Mouse (Mus musculus): ENCODE measurements around the gene Pcid2. TPM values are rescaled to one million over a fixed set of nuclear protein-coding genes. Genes with fewer than 3 reads are reported as not detected.
A peak's percentile ranks its signal among the peaks of the same experiment; 100 is the strongest.

Pcid2 gene
- total and polyA plus RNA-seq, 3 experiments = 11.6 to 26.3 (median 19.6) TPM

GRCm38 (mm10) chr8:13118516-13118915 is 13.3 kb upstream of the Pcid2 start:
- TF ChIP-seq POLR2AphosphoS5 (IDR thresholded peaks at IDR 0.05; ENCODE audit: insufficient replicate concordance, low read depth, low read length) (no peak), CTCF (IDR thresholded peaks at IDR 0.05; ENCODE audit: low read depth, low read length) (no peak), GATA2 (IDR thresholded peaks at IDR 0.05; ENCODE audit: borderline replicate concordance, low read depth, low read length) (no peak), TAL1 (conservative IDR thresholded peaks at IDR 0.05; ENCODE audit: low read depth, low read length) (no peak), GATA1 (IDR thresholded peaks at IDR 0.05; ENCODE audit: borderline replicate concordance, low read length) (no peak)
- Histone ChIP-seq H3K9me3 (replicated peaks) (no peaks in the 10 kb centered on the region), H3K4me3 (ENCODE audit: low read depth, low read length) (no peak overlapping the region), H3K36me3 (replicated peaks) (peaks cover 83% of the 10 kb centered on the region), H3K27me3 (ENCODE audit: insufficient read depth, low read length) (no peaks in the 10 kb centered on the region), H3K4me1 (ENCODE audit: insufficient read depth, low read depth, low read length) (peaks cover 68% of the 10 kb centered on the region)
- no peak for ATAC-seq (ENCODE audit: extremely low read depth, insufficient number of reproducible peaks, low FRiP score, poor library complexity, severe bottlenecking)
- DNase-seq (ENCODE audit: low spot score) = no peak

GRCm38 (mm10) chr8:13117096-13117495 is 11.8 kb upstream of the Pcid2 start:
- H3K27me3 ChIP-seq (ENCODE audit: insufficient read depth, low read length) = no peaks in the 10 kb centered on the region
- H3K4me3 ChIP-seq (ENCODE audit: low read depth, low read length) = no peak overlapping the region
- peaks cover 68% of the 10 kb centered on the region for H3K4me1 ChIP-seq (ENCODE audit: insufficient read depth, low read depth, low read length)
- H3K9me3 ChIP-seq (replicated peaks) = no peaks in the 10 kb centered on the region
- TF ChIP-seq POLR2AphosphoS5 (IDR thresholded peaks at IDR 0.05; ENCODE audit: insufficient replicate concordance, low read depth, low read length) = no peak
- no peak for TF ChIP-seq GATA2 (IDR thresholded peaks at IDR 0.05; ENCODE audit: borderline replicate concordance, low read depth, low read length)
- no peak for TF ChIP-seq CTCF (IDR thresholded peaks at IDR 0.05; ENCODE audit: low read depth, low read length)
- TF ChIP-seq TAL1 (conservative IDR thresholded peaks at IDR 0.05; ENCODE audit: low read depth, low read length) = no peak
- TF ChIP-seq GATA1 (IDR thresholded peaks at IDR 0.05; ENCODE audit: borderline replicate concordance, low read length) = no peak
- H3K36me3 ChIP-seq (replicated peaks) = peaks cover 86% of the 10 kb centered on the region
- DNase-seq (ENCODE audit: low spot score) (no peak), ATAC-seq (ENCODE audit: extremely low read depth, insufficient number of reproducible peaks, low FRiP score, poor library complexity, severe bottlenecking) (no peak)

- Histone ChIP-seq H3K36me3 (replicated peaks) (peaks cover 77% of the 10 kb centered on the region), H3K27me3 (ENCODE audit: insufficient read depth, low read length) (no peaks in the 10 kb centered on the region), H3K4me1 (ENCODE audit: insufficient read depth, low read depth, low read length) (peaks cover 62% of the 10 kb centered on the region), H3K4me3 (ENCODE audit: low read depth, low read length) (no peak overlapping the region), H3K9me3 (replicated peaks) (no peaks in the 10 kb centered on the region)
- no peak for DNase-seq (ENCODE audit: low spot score)
- no peak for TF ChIP-seq GATA2 (IDR thresholded peaks at IDR 0.05; ENCODE audit: borderline replicate concordance, low read depth, low read length)
- no peak for TF ChIP-seq CTCF (IDR thresholded peaks at IDR 0.05; ENCODE audit: low read depth, low read length)
- no peak for TF ChIP-seq TAL1 (conservative IDR thresholded peaks at IDR 0.05; ENCODE audit: low read depth, low read length)
- TF ChIP-seq POLR2AphosphoS5 (IDR thresholded peaks at IDR 0.05; ENCODE audit: insufficient replicate concordance, low read depth, low read length) = no peak
- no peak for TF ChIP-seq GATA1 (IDR thresholded peaks at IDR 0.05; ENCODE audit: borderline replicate concordance, low read length)
- ATAC-seq (ENCODE audit: extremely low read depth, insufficient number of reproducible peaks, low FRiP score, poor library complexity, severe bottlenecking) = no peak
Measured at GRCm38 (mm10) chr8:13113232-13113631, 8.0 kb upstream of the Pcid2 start.

GRCm38 (mm10) chr8:13111917-13112316 is 6.7 kb upstream of the Pcid2 start:
- DNase-seq (ENCODE audit: low spot score) = no peak
- peaks cover 66% of the 10 kb centered on the region for H3K4me1 ChIP-seq (ENCODE audit: insufficient read depth, low read depth, low read length)
- peaks cover 73% of the 10 kb centered on the region for H3K36me3 ChIP-seq (replicated peaks)
- no peak for ATAC-seq (ENCODE audit: extremely low read depth, insufficient number of reproducible peaks, low FRiP score, poor library complexity, severe bottlenecking)
- TF ChIP-seq POLR2AphosphoS5 (IDR thresholded peaks at IDR 0.05; ENCODE audit: insufficient replicate concordance, low read depth, low read length) = no peak
- no peak for TF ChIP-seq TAL1 (conservative IDR thresholded peaks at IDR 0.05; ENCODE audit: low read depth, low read length)
- no peak for TF ChIP-seq GATA2 (IDR thresholded peaks at IDR 0.05; ENCODE audit: borderline replicate concordance, low read depth, low read length)
- TF ChIP-seq CTCF (IDR thresholded peaks at IDR 0.05; ENCODE audit: low read depth, low read length) = no peak
- no peak for TF ChIP-seq GATA1 (IDR thresholded peaks at IDR 0.05; ENCODE audit: borderline replicate concordance, low read length)
- H3K4me3 ChIP-seq (ENCODE audit: low read depth, low read length) = no peak overlapping the region; the same call in 1 of the 2 replicates
- no peaks in the 10 kb centered on the region for H3K27me3 ChIP-seq (ENCODE audit: insufficient read depth, low read length)
- no peaks in the 10 kb centered on the region for H3K9me3 ChIP-seq (replicated peaks)

GRCm38 (mm10) chr8:13109416-13109960 is 4.2 kb upstream of the Pcid2 start:
- Histone ChIP-seq H3K4me3 (ENCODE audit: low read depth, low read length) (no peak overlapping the region), H3K27me3 (ENCODE audit: insufficient read depth, low read length) (no peaks in the 10 kb centered on the region), H3K36me3 (replicated peaks) (peaks cover 62% of the 10 kb centered on the region), H3K9me3 (replicated peaks) (no peaks in the 10 kb centered on the region), H3K4me1 (ENCODE audit: insufficient read depth, low read depth, low read length) (peaks cover 72% of the 10 kb centered on the region)
- DNase-seq (ENCODE audit: low spot score) (no peak), ATAC-seq (ENCODE audit: extremely low read depth, insufficient number of reproducible peaks, low FRiP score, poor library complexity, severe bottlenecking) (no peak)
- no peak for TF ChIP-seq POLR2AphosphoS5 (IDR thresholded peaks at IDR 0.05; ENCODE audit: insufficient replicate concordance, low read depth, low read length)
- no peak for TF ChIP-seq CTCF (IDR thresholded peaks at IDR 0.05; ENCODE audit: low read depth, low read length)
- no peak for TF ChIP-seq GATA1 (IDR thresholded peaks at IDR 0.05; ENCODE audit: borderline replicate concordance, low read length)
- TF ChIP-seq TAL1 (conservative IDR thresholded peaks at IDR 0.05; ENCODE audit: low read depth, low read length) = no peak
- no peak for TF ChIP-seq GATA2 (IDR thresholded peaks at IDR 0.05; ENCODE audit: borderline replicate concordance, low read depth, low read length)

GRCm38 (mm10) chr8:13108967-13109366 is 3.7 kb upstream of the Pcid2 start:
- ATAC-seq (ENCODE audit: extremely low read depth, insufficient number of reproducible peaks, low FRiP score, poor library complexity, severe bottlenecking) = no peak
- Histone ChIP-seq H3K4me1 (ENCODE audit: insufficient read depth, low read depth, low read length) (peaks cover 76% of the 10 kb centered on the region), H3K4me3 (ENCODE audit: low read depth, low read length) (peak overlapping the region; percentile 64; the same call in 1 of the 2 replicates), H3K9me3 (replicated peaks) (no peaks in the 10 kb centered on the region), H3K36me3 (replicated peaks) (peaks cover 58% of the 10 kb centered on the region), H3K27me3 (ENCODE audit: insufficient read depth, low read length) (no peaks in the 10 kb centered on the region)
- no peak for DNase-seq (ENCODE audit: low spot score)
- TF ChIP-seq TAL1 (conservative IDR thresholded peaks at IDR 0.05; ENCODE audit: low read depth, low read length) = peak; percentile 53
- TF ChIP-seq GATA1 (IDR thresholded peaks at IDR 0.05; ENCODE audit: borderline replicate concordance, low read length) = no peak
- no peak for TF ChIP-seq CTCF (IDR thresholded peaks at IDR 0.05; ENCODE audit: low read depth, low read length)
